Mouse (Mus musculus): Measurements from ENCODE around the gene Bfar. TPM values are rescaled to one million over a fixed set of nuclear protein-coding genes. Genes with fewer than 3 reads are reported as not detected.
"Not testable (repeated sequence)": the region's sequence is repeated elsewhere in the genome, so short reads cannot be mapped to it uniquely, and the experiment has no call there.

Gene Bfar
- 10 to 100 TPM; 63.2 to 69.8 TPM for total RNA-seq (2021)
- long read RNA-seq, experiment 1, transcript Bfar-201 (8 exons, 3,003 nt): major isoform, 89 of 180 reads
- long read RNA-seq, experiment 1, partial matches to known transcripts: 31 of 180 reads
- long read RNA-seq, experiment 1, other reads (novel, unspliced or antisense): 58 of 180 reads
- long read RNA-seq, experiment 2, transcript Bfar-201 (8 exons, 3,003 nt): major isoform, 35 of 103 reads
- long read RNA-seq, experiment 2, partial matches to known transcripts: 14 of 103 reads
- long read RNA-seq, experiment 2, other reads (novel, unspliced or antisense): 54 of 103 reads

GRCm38 (mm10) chr16:13671685-13672385 is at the start of gene Bfar, which contains the start of gene 3110001I22Rik:
TSS of gene Bfar (plus strand) at chr16:13671858.
TSS of gene 3110001I22Rik (plus strand) at chr16:13671929.
- DNase-seq: peak; percentile 93

GRCm38 (mm10) chr16:13628345-13628744 is 43.3 kb upstream of the Bfar start:
- DNase-seq: no peak

- DNase-seq: not testable (repeated sequence)
Measured at GRCm38 (mm10) chr16:13638198-13638597, 33.5 kb upstream of the Bfar start.

- DNase-seq: no peak
Measured at GRCm38 (mm10) chr16:13639508-13639907, 32.1 kb upstream of the Bfar start.

- peak; percentile 30 for DNase-seq
Measured at GRCm38 (mm10) chr16:13640064-13640463, 31.6 kb upstream of the Bfar start.

GRCm38 (mm10) chr16:13644474-13644873 is 27.2 kb upstream of the Bfar start:
- no peak for DNase-seq

GRCm38 (mm10) chr16:13645930-13646329 is 25.7 kb upstream of the Bfar start:
- no peak for DNase-seq

GRCm38 (mm10) chr16:13658886-13659285 is 12.8 kb upstream of the Bfar start:
- no peak for DNase-seq

GRCm38 (mm10) chr16:13660736-13661135 is 10.9 kb upstream of the Bfar start:
- peak; percentile 55 for DNase-seq

GRCm38 (mm10) chr16:13667878-13668343 is 3.7 kb upstream of the Bfar start, which contains the start of gene Parn:
TSS of gene Parn (minus strand) at chr16:13668170.
- peak; percentile 96 for DNase-seq

GRCm38 (mm10) chr16:13668402-13669108 is 3.1 kb upstream of the Bfar start:
- no peak for DNase-seq

- no peak for DNase-seq
Measured at GRCm38 (mm10) chr16:13669282-13669681, 2.4 kb upstream of the Bfar start.

GRCm38 (mm10) chr16:13670896-13671295 is 762 bp upstream of the Bfar start:
- DNase-seq: not testable (repeated sequence)

- DNase-seq: peak; percentile 84
Measured at GRCm38 (mm10) chr16:13672386-13672898, 784 bp downstream of the Bfar start.

- DNase-seq: no peak
Measured at GRCm38 (mm10) chr16:13673114-13673513, 1.5 kb downstream of the Bfar start.

GRCm38 (mm10) chr16:13674511-13674910 is 2.9 kb downstream of the Bfar start:
- no peak for DNase-seq

- DNase-seq: no peak
Measured at GRCm38 (mm10) chr16:13678601-13679319, 7.1 kb downstream of the Bfar start.

- DNase-seq: no peak
Measured at GRCm38 (mm10) chr16:13698998-13699397, 27.3 kb downstream of the Bfar start.

- peak; percentile 24 for DNase-seq
Measured at GRCm38 (mm10) chr16:13702184-13702583, 30.5 kb downstream of the Bfar start.

- DNase-seq: no peak
Measured at GRCm38 (mm10) chr16:13704676-13705075, 33.0 kb downstream of the Bfar start.

- no peak for DNase-seq
Measured at GRCm38 (mm10) chr16:13714910-13715309, 43.3 kb downstream of the Bfar start.
